Mouse (Mus musculus): Measurements from ENCODE around the gene Grb7. TPM values are rescaled to one million over a fixed set of nuclear protein-coding genes. Genes with fewer than 3 reads are reported as not detected.

Gene Grb7
- total RNA-seq, 2 experiments from 2014 or later: 0.16 TPM; not detected in 1

DNA sequence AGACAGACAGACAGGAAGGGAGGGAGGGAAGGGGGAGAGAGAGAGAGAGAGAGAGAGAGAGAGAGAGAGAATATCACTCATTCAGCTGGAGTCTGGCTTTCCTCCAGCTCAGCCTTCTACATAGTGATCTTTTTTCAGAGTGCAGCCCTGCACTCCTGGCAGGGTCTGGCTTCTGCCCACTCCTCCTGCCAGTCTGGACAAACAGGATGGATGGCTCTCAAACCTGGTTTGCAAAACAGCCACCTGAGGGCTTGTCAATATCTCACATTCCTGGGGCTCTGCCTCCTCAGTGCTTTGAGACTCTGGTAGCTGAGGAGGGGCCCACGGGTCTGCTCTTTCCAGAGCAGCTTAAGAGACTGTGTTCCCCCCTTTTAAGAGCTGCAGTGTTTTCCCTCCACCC, 956 bp upstream of the Grb7 start:
- no peak for DNase-seq (ENCODE audit: low spot score in 2 of 2)

DNA sequence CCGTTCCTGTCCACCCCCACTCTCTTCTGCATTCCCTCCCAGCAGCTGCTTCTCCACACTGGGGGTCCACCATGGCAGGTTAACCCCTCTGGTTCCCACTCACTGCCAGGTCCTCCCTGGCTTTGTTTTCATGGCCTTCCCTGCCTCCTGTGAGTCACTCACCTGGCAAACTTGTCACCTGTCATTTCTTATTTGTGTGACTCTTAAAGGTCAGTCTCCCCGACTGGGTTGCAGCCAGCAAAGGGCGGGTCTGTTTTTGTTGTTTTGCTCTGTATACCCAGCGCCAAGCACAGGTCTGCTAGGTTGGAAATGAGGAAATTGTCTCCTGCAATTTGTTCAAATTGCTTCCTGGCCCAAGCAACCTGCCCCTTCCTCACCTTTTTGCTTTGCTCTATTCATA, 515 bp upstream of the Grb7 start:
- no peak for DNase-seq (ENCODE audit: low spot score in 2 of 2)

DNA sequence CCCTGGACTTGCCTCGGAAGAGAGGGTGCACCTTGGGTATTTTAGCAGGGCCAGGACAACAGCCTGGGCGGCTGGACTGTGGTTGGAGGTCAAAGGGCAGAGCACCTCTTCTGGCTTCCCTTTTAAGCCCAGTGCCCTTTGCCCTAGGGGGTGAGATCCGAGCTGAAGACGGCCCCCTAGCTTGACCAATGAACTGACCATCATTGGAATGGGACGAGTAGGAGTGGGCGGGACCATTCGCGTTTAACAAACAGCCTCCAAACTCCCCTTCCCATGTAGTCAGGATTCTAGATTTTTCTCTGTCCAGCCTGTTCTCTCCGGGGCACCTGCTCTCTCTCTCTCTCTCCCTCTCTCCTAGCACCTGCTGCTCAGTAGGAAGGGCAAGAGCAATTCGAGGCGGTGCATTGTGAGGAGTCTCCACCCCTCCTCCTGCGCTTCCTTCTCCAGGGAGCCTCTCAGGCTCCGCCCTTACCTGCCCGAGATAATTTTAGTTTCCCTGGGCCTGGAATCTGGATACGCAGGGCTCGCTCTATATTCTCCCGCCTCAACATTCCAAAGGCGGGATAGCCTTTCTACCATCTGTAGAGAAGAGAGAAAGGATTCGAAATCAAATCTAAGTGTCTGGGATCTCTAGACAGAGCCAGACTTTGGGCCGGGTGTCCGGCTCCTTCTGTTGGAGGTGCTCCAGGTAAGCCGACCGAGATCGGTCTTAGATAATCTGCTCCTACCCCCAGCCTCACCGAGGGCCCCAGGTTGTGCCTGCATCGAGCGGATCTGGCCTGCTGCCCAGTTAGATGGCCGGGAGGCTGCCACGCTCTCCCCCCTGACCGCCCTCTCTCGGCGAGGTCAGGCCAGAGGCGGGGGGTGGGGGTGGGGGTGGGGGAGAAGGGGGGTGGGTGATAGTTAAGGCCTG, 624 bp downstream of the Grb7 start:
- DNase-seq (ENCODE audit: low spot score in 2 of 2): no peak

DNA sequence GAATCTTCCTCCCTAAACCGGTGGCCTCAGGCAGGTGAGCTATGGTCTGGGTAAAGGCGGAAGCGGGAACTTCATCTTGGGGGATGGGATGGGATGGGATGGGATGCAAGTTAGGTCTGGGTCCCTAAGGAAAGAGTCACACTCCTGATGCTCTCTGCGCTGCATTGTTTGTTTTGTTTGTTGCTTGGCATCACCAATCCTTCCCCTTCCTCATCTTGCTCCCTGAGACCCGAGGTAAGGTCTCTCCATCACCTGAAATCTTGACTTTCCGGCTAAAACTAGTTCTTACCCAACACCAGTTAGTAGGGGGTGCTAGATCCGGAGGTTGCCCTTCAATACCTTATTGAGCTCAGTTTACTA, 1.3 kb downstream of the Grb7 start:
- no peak for DNase-seq (ENCODE audit: low spot score in 2 of 2)

DNA sequence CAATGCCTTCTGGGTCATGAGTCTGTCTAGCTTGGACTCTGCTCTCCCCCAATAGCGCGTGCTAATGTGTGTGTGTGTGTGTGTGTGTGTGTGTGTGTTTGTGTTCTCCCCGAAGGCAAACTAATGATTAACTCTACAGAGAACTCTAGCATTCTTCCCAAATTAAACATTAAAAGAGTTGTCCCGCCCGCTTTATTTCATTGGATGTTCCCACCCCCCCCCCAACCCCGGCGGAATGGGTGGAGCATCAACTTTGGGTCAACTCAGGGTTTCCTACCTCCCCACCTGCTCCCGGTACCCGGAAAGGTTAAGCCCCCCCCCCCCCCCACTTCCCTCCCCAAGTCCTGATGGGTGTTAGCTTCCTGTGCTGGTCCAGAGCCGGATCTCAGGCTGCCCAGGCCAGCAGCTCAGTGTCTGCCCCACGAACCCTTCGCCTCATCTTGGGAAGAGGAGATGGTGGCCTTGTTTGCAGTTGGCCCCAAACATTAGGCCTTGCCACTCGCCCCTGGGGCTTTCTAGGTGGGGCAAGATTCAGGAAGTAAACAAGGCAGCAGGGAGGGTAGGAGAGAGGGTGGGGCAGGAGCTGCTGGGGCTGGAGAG, 2.1 kb downstream of the Grb7 start:
- no peak for DNase-seq (ENCODE audit: low spot score in 2 of 2)

DNA sequence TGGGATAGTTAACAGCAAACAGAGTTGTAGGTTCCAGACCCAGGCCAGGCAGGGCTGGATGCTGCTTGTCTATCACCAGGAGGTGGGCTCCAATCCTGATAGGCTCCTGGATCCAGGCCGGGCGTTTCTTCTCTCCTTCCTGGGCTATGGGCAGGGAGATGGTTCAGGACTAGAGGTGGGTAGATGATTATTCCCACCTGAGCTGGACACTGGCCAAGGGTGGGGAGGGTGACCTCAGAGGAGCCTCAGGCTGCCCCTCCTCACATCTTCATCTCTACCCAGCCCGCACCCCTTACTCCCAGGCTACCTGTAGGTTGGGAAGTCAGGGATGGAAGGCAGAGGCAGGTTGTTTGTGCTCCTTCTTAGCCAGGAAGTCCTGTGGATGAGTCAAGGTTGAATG, 3.2 kb downstream of the Grb7 start:
- DNase-seq (ENCODE audit: low spot score in 2 of 2): no peak

DNA sequence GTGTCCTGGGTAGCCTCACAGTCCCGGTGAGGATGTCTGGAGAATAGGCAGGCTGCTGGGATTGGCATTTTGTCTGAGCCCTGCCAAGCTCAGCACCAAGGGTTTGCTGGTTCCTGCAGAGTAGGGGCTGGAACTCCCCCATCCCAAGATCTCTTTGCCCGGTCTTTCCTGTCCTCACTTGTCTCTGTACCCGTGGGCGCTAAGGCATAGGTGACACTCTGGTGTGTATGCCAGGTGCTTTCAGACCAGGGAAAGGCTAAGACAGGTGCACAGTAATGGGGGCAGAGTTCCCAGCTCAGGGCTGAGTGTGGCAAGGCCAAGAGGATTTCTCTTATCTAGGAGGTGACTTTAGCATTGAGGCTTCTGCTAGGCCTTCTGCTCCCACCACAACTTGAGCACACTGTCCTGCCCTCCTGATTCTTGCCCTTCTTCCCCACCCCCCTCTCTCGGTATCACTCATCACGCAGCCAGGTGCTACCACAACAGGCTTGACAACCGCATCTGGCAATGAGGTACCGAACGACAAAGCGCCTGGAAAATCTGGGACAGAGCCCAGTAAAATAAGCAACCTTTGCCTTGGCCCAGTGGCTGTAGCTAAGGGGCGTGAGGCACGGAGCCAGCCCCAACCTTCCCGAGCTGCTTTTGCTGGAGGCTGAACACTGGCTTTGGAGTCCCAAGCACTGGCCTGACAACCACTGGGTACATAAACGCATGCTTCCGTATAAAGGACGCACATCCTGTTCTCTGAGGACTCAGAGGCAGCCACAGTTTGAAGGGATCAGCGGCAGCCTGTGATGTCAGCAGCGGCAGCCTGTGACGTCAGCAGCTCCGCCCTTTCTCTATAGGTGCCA, 4.0 kb downstream of the Grb7 start:
- no peak for DNase-seq (ENCODE audit: low spot score in 2 of 2)

DNA sequence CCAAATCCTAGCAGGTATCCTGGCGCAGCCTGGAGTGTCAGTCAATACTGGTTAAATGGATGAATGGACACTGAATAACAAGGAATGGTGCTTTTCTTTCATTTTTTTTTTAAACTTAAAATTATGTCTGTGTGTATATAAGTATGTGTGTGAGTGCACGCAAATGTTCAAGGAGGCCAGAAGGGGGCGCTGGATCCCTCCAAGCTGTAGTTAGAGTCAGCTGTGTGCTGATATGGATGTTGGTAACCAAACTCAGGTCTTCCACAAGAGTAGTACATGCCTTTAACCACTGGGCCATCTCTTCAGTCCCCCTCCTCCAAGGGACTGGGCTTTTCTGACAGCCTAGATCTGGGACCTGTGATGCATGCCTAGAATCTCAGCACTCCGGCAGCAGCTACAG, 9.3 kb downstream of the Grb7 start:
- no peak for DNase-seq (ENCODE audit: low spot score in 2 of 2)

DNA sequence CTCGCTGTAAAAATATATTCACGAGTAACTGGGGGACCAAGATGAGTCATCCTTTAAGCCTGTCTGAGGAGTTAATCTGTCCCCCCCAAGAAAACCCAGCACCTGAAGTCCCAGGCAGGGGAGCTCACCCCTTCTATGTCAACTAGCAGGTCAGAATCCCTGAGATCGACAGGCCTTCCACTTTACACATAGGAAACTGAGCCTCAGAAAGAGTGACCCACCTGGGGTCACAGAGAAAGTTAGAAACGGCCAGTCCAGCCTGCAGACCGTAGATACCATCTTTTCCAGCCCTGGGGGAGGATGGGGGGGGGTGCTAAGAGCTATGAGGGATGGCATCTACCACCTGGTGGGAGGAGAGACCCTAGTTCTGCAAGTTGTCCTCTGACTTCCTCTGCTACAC, 10.4 kb downstream of the Grb7 start:
- no peak for DNase-seq (ENCODE audit: low spot score in 2 of 2)

DNA sequence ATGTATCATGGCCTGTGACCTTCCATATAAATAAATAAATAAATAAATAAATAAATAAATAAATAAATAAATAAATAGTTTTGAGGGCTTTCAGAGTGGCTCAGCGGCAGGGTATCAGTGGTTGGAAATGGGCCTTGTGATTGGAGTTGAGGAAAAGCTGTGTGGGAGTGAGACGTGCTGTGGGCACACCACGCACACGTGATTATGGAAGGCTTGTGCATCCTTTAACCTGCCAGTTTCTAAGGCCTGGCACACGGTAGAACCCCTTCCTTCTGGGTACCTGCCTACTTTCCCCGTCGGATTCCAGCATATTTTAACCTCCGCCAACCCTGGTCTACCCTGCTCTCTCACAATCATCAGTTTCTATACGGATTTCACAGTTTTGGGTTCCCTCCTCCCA, 10.8 kb downstream of the Grb7 start:
- DNase-seq (ENCODE audit: low spot score in 2 of 2): no peak

DNA sequence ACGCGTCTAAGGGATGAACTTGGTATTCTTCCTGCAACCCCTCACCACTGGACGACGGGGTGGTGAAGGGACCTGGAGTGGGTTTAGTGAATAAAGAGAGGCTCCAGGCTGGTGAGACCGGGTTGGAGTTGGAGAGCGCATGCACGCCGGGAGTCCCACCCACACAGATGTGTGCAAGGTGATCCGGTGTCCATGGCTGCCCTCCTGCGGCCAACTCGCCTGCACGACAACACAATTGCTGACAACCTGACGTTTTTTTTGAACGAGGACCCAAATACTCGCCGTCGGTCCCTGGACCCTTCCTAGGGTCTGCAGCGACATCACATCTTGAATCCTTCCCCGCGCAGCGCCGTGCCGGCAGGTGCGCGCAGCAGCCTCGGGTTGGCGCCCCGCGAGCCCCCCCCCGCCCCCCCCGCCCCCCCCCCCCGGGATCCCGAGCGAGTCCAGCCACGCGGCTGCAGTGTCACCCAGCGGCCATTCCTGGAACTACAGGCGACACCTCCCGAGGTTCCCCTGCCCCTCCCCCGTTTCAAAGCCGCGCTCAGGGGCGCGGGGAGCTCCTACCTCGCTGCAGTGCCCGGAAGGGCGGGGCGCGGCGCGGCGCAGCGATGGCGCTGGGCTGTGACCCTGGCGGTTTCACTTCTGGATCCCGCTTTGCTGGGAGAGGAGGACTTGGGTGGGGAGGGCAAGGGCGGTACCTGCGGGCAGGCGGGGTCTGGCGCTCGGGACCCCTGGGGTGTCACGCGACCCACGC, 11.3 kb downstream of the Grb7 start:
- DNase-seq (ENCODE audit: low spot score in 2 of 2): peak; percentile 73 to 83

DNA sequence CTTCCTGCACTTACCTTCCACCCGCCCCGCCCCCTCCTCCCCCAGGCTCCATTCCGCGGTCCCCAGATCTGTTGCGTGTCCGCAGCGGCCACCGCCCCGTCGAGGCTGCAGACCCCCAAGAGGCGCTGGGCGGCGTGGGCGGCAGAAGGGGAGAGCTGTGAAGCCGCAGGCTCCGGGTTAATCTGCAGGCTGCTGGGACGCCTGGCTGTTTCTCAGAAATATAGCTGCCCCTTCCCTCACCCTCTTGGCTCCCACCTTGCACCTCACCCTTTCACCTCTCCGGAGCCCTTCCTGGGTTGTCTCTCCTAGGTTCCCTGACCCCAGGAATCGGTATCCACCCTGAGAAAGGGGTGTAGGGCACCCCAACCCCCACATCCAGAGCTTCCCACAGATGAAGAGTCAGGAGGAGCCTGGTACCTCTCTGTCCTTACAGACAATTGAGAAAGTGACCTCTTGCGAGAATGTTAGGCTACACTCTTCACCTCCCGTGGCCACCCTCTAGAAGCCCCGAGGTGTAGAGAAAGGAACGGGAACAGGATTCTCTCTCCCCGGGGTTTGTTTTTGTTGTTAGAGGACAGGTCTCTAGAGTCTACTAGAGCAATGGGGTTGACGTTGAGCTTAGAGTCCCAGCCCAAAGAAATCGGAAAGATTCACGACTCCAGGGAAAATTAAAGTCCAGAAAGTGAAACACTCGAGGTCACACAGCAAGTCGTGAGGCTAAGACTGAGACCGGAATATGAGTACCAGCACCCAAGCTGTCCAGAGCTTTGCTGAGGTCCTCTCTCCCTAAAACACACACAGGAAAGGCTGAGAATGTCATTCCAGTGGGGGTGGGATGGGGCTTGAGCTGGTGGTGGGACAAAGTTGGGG, 12.2 kb downstream of the Grb7 start:
- no peak for DNase-seq (ENCODE audit: low spot score in 2 of 2)

DNA sequence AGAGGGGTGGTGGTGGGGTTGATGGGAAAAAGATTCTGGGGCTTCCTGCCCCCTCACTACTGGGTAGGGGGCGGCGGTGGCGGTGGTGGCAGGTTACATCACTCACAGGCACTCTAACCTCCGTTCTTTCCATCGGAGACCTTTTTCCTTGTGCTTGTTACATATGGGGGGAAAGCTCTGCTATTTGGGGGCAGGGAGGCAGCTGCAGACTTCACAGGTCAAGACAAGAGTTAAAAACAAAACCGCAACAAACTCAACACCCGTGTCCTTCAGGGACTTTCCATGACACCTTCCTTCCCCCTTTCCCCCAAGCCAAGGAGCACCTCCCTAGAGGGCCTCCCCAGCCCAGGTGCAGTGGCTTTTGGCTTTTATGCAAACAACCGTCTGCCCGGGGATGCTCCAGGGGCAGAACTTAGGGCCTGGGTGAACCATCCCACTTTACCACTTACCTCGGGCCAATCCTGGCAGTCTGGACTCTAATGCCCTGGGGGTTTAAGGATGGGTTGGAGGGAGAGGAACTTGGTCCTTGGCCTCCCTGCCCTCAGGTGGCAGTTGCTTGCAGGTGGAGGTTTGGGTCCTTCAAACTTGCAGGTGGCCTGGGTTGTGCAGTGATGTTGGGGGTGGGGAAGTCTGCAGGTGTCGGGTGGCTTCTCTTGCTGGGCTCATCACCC, 13.0 kb downstream of the Grb7 start:
- no peak for DNase-seq (ENCODE audit: low spot score in 2 of 2)

DNA sequence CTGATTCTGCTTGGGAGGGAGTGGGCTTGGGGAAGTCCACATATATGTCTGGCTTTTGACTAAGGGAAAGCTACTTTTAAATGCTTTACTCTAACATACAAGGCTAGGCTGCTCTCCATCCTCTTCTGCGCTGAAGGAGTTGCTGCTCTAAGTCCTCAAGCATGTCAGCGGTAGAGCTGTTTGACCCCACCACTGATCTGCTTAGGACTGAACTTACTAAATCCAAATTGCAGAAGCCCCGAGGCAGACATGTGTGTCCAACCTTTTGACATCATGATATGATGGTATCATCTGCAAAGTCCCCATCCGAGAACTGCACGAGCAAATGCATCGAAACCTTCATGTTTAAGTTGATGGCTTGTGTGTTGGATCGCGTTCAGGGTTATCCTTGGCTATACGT, 13.7 kb downstream of the Grb7 start:
- DNase-seq (ENCODE audit: low spot score in 2 of 2): no peak

DNA sequence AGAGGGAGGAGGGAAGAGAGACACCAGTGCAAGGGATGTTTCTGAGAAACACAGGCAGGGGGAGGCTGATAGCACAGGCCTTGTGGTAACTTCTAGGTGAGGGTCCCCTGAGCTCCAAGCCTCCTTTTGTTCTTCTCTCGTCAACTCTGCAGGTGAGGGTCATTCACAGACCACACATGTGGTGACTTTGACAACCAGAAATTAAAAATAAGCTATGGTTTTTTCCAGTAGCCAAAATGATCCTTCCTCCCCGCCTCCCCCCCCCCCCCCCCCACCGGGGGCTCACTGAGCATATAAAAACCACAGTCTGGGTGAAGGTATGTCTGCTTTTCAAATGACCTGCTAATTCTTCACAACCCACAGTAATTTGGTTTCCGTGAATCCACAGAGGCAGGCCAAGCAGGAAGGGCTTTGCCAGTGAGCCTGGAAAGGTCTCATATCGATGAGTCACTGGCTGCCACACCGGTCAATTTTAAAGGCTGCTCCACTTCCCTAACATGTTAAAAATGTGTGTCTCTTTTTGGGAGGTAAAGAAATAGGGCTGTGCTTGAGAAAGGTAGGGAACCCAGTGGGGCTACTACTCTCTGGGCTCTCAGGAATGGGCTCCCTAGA, 15.0 kb downstream of the Grb7 start:
- DNase-seq (ENCODE audit: low spot score in 2 of 2): no peak

DNA sequence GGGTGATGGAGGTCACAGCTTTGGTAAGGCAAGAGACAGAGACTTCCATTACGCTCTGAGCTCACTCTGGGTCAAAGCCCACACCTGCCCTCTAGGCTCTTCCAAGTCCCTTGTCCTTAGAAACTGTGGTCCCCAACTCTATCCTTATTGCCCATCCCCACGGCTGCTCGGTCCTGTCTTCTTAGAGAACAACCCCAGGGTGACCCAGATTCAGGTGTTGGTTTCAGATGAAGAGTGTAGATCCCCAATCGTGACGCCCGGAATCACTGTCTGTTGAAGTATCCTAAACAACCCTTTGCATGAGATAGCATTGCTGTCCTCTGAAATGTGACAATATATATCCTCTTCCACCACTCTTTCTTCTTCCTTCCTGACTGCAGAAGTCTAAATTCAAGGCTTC, 16.1 kb downstream of the Grb7 start:
- DNase-seq (ENCODE audit: low spot score in 2 of 2): no peak

DNA sequence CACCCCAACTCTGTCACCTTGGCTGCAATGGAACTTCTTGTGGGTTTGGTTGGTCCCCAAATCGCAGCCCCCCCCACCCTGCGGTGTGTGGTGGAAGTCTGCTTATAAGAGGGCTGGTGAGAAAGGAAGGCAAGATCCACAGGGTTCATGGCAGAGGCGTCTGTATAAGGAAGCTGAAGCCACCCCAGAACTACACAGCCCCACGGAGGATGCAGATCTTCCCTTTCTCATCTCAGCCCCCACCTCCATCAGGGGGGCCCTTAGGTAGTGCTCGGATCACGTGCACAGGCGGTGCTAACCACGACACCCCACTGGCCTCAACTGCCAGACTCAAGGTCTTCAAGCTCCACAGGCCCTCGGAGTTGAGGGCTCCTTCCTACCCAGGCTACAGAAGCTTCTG, 17.7 kb downstream of the Grb7 start:
- DNase-seq (ENCODE audit: low spot score in 2 of 2): no peak

DNA sequence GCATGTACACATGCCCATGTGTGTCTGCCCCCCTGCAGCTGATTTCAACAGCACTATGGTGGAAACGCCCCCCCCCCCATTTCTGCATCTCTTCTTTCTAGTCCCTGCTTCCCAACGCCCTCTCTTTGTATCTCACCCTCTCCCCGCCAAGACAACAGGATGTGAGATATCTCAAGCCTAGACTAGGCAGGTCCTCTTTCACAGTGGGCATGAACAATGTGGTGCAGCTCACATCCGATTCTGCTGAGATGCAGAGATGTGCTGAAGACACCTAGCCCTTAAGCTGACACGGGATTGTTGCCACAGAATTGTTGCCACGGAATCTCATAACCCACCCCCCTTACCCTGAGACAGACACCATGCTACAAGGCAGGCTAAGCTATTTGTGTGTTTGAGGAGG, 18.3 kb downstream of the Grb7 start:
- DNase-seq (ENCODE audit: low spot score in 2 of 2): no peak

Measured in gastrocnemius, postnatal 4 days (tissue).